Mouse (Mus musculus) liver, embryonic 16.5 days (tissue): ENCODE results near the gene Srp68. TPM values are rescaled to one million over a fixed set of nuclear protein-coding genes. Genes with fewer than 3 reads are reported as not detected.

ENCODE experiments used
- ATAC-seq: fragments of 200-750 bp; cut with Nextera tagmentation; 2 replicates; pipeline ENCODE4 v1.8.0; 2017; ENCODE audit warnings: low read depth, mild to moderate bottlenecking, moderate number of reproducible peaks, moderate library complexity
- H3K27ac ChIP-seq: fragments of 300-500 bp; sonication (generic); 2 replicates; pipeline ENCODE4 v1.5.1; 2014; ENCODE audit warnings: mild to moderate bottlenecking, low read length
- H3K27me3 ChIP-seq: fragments of 300-500 bp; sonication (generic); 2 replicates; pipeline ENCODE4 v1.6.1; 2014; ENCODE audit warnings: low read depth, low read length, mixed read lengths; ENCODE audit not compliant: control insufficient read depth, insufficient read depth
- H3K36me3 ChIP-seq: fragments of 300-500 bp; sonication (generic); 2 replicates; pipeline ENCODE4 v1.6.1; 2014; ENCODE audit warnings: mild to moderate bottlenecking; ENCODE audit not compliant: control insufficient read depth, insufficient read depth
- H3K4me1 ChIP-seq: fragments of 300-500 bp; sonication (generic); 2 replicates; pipeline ENCODE4 v1.6.1; 2014; ENCODE audit warnings: low read depth, low read length, mixed read lengths; ENCODE audit not compliant: control insufficient read depth
- H3K4me2 ChIP-seq: fragments of 300-500 bp; sonication (generic); 2 replicates; pipeline ENCODE4 v1.6.1; 2014; ENCODE audit warnings: low read depth, low read length, mixed read lengths
- H3K4me3 ChIP-seq: fragments of 300-500 bp; sonication (generic); 2 replicates; pipeline ENCODE4 v1.5.1; 2014; ENCODE audit warnings: low read depth, mild to moderate bottlenecking, low read length
- H3K9ac ChIP-seq: fragments of 300-500 bp; sonication (generic); 2 replicates; pipeline ENCODE4 v1.6.1; 2014; ENCODE audit warnings: low read depth, low read length
- H3K9me3 ChIP-seq: fragments of 300-500 bp; sonication (generic); replicated peaks from 2 replicates; pipeline ENCODE4 v1.6.1; 2016; ENCODE audit warnings: low read length; ENCODE audit not compliant: control insufficient read depth
- WGBS: fragments of 180-500 bp; shearing (Covaris S2); extraction: QIAGEN DNeasy Blood & Tissue Kit; methylation state at CpG from one replicate; pipeline ENCODE4 v1.1.7; 2014; ENCODE audit not compliant: insufficient replicate concordance; 5-methylcytosine and 5-hydroxymethylcytosine counted together
- polyA plus RNA-seq: library from polyadenylated mRNA; unstranded; fragments of >200 nt; fragmentation: Nextera tagmentation; extraction: Ambion mirVana; gene quantifications from 2 replicates; pipeline ENCODE4 v1.2.1, GENCODE M21; 2015

The Srp68 gene
- polyA plus RNA-seq, 1 experiment from 2014 or later = 34.2 TPM

GRCm38 (mm10) chr11:116219885-116220284 lies 54.1 kb downstream of the Srp68 start:
- no peak for ATAC-seq
- no peak overlapping the region for H3K27ac ChIP-seq
- peaks cover 42% of the 10 kb centered on the region for H3K27me3 ChIP-seq
- peaks cover 19% of the 10 kb centered on the region for H3K4me1 ChIP-seq
- H3K36me3 ChIP-seq = no peaks in the 10 kb centered on the region
- H3K9me3 ChIP-seq = no peaks in the 10 kb centered on the region
- H3K4me3 ChIP-seq = no peak overlapping the region
- WGBS = 9% methylated on average over 4 of the region's 4 CpGs
- no peak overlapping the region for H3K9ac ChIP-seq
- no peak overlapping the region for H3K4me2 ChIP-seq

- Histone ChIP-seq H3K4me1 (peaks cover 19% of the 10 kb centered on the region), H3K27ac (peak overlapping the region; percentile 83), H3K4me3 (no peak overlapping the region), H3K27me3 (peaks cover 37% of the 10 kb centered on the region), H3K36me3 (no peaks in the 10 kb centered on the region), H3K9ac (no peak overlapping the region), H3K9me3 (no peaks in the 10 kb centered on the region), H3K4me2 (no peak overlapping the region)
- peak; percentile 64 for ATAC-seq
- WGBS = 39% methylated on average over 7 of the region's 7 CpGs
Measured at GRCm38 (mm10) chr11:116218737-116219400, 55.1 kb downstream of the Srp68 start.

DNA sequence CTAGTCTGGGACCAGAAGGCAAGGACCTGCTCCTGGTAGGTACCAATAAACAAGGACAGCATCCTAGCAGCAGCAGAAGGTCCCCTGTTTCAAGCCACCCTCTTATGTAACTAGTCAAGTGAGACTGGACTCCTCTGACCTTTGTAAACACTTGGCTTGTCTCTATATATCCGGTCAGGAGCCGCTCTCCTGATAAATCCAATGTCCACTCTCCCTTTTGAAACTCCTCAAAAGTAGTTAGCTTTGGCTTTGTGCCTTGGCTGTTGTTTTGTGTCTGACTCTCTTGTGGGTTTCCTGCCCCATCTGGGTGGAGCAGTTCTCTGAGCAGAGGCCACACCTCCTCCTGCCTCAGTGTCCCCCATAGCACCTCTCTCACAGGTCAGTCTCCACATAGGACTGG lies 55.8 kb downstream of the Srp68 start:
- Histone ChIP-seq H3K9me3 (no peaks in the 10 kb centered on the region), H3K4me3 (no peak overlapping the region), H3K36me3 (no peaks in the 10 kb centered on the region), H3K9ac (no peak overlapping the region), H3K27me3 (peaks cover 31% of the 10 kb centered on the region), H3K27ac (peak overlapping the region; percentile 83), H3K4me1 (peaks cover 19% of the 10 kb centered on the region), H3K4me2 (no peak overlapping the region)
- ATAC-seq = peak; percentile 60
- WGBS = 57% methylated on average over 2 of the region's 2 CpGs

DNA sequence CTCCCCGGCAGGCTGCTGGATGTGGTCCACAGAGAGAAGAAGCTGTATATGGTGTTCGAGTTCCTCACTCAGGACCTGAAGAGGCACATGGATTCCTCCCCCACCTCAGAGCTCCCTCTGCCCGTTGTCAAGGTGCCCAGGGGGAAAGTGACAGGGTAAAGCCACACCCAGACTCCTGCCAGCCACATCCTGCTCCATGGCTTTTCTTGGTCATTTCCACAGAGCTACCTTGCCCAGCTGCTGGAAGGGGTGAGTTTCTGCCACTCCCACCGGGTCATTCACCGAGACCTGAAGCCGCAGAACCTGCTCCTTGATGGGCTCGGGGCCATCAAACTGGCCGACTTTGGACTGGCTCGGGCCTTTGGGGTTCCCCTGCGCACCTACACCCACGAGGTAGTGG lies 57.5 kb downstream of the Srp68 start:
- Histone ChIP-seq H3K36me3 (no peaks in the 10 kb centered on the region), H3K27me3 (peaks cover 14% of the 10 kb centered on the region), H3K27ac (no peak overlapping the region), H3K9ac (no peak overlapping the region), H3K4me3 (no peak overlapping the region), H3K4me2 (no peak overlapping the region), H3K4me1 (peaks cover 19% of the 10 kb centered on the region), H3K9me3 (no peaks in the 10 kb centered on the region)
- ATAC-seq = no peak
- WGBS = 69% methylated on average over 11 of the region's 11 CpGs

DNA sequence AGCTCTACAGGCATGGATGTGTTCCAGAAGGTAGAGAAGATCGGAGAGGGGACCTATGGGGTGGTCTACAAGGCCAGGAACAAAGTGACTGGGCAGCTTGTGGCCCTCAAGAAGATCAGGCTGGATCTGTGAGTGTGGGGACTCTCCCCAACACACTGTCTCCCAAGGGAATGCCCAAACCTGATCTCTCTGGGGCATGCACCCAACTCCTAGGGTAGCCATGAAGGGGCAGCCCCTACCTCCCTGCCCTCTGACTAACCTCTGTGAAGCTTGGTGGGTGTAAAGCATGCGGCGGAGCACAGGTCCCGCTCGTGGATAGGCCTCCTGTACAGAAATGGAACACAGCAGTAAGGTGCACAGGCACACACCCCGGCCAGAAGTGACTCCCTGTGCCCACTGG lies 58.0 kb downstream of the Srp68 start:
- peaks cover 19% of the 10 kb centered on the region for H3K4me1 ChIP-seq
- peaks cover 8% of the 10 kb centered on the region for H3K27me3 ChIP-seq
- no peaks in the 10 kb centered on the region for H3K9me3 ChIP-seq
- H3K4me3 ChIP-seq = no peak overlapping the region
- H3K36me3 ChIP-seq = no peaks in the 10 kb centered on the region
- no peak overlapping the region for H3K4me2 ChIP-seq
- 81% methylated on average over 6 of the region's 6 CpGs for WGBS
- no peak overlapping the region for H3K27ac ChIP-seq
- no peak for ATAC-seq
- no peak overlapping the region for H3K9ac ChIP-seq

DNA sequence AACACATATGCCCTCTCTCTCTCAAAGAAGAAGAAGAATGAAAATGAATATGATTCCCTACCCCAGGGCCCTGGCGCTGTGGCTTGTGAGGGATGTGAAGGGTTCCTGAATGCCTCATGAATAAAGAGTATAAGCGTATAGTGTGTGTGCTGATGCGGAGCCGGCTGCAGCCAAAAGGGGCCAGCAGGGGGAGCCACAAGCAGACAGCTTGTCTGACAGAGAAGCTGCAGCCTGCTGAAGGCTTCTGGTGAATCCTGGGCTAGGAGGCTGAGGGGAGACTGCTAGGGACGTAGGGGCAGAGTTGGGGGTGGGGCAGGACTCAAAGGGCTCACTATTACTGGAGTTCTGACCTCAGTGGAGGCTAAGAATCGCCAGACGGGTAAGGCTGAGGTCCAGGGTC lies 58.8 kb downstream of the Srp68 start:
- peaks cover under 1% of the 10 kb centered on the region; the same call in 1 of the 2 replicates for H3K27me3 ChIP-seq
- no peak for ATAC-seq
- H3K4me2 ChIP-seq = no peak overlapping the region
- H3K4me3 ChIP-seq = no peak overlapping the region
- no peak overlapping the region for H3K9ac ChIP-seq
- H3K27ac ChIP-seq = no peak overlapping the region
- H3K4me1 ChIP-seq = peaks cover 21% of the 10 kb centered on the region
- WGBS = 74% methylated on average over 7 of the region's 7 CpGs
- no peaks in the 10 kb centered on the region for H3K36me3 ChIP-seq
- H3K9me3 ChIP-seq = no peaks in the 10 kb centered on the region

DNA sequence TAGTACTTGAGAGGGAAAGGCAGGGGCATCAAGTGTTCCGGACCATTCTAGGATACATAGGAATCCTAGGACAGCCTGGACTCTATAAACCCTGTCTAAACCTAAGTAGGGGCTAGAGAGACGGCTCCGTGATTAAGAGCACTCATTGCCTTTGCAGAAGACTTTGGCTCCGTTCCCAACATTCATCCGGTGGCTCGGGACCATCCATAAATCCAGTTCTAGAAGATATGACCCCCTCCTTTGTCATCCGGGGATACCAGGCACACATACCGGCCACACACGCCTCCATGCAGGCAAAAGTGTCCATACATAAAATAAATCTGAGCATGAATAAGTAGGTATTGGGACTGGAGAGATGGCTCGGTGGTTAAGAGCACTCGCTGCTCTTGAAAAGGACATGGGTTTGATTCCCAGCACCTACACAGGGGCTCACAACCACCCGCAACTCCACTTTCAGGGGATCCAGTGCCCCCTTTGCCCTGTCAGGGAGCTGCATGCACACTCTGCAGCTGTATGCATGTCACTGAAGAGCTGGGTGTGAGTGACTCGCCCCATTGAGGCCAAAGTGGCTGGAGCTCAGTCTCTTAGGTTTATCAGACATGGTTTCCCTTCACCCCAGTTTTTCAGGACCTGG lies 60.0 kb downstream of the Srp68 start:
- no peak for ATAC-seq
- H3K27ac ChIP-seq = no peak overlapping the region
- no peaks in the 10 kb centered on the region for H3K36me3 ChIP-seq
- peaks cover 13% of the 10 kb centered on the region for H3K4me1 ChIP-seq
- H3K27me3 ChIP-seq = no peaks in the 10 kb centered on the region
- H3K4me2 ChIP-seq = no peak overlapping the region
- H3K4me3 ChIP-seq = no peak overlapping the region
- no peaks in the 10 kb centered on the region for H3K9me3 ChIP-seq
- H3K9ac ChIP-seq = no peak overlapping the region
- WGBS = 74% methylated on average over 13 of the region's 13 CpGs

GRCm38 (mm10) chr11:116212847-116213246 lies 61.2 kb downstream of the Srp68 start:
- peaks cover 3% of the 10 kb centered on the region for H3K4me1 ChIP-seq
- H3K36me3 ChIP-seq = no peaks in the 10 kb centered on the region
- no peak overlapping the region for H3K27ac ChIP-seq
- no peak for ATAC-seq
- H3K9ac ChIP-seq = no peak overlapping the region
- no peaks in the 10 kb centered on the region for H3K27me3 ChIP-seq
- no peak overlapping the region for H3K4me2 ChIP-seq
- 71% methylated on average over 6 of the region's 6 CpGs for WGBS
- no peaks in the 10 kb centered on the region for H3K9me3 ChIP-seq
- no peak overlapping the region for H3K4me3 ChIP-seq

- H3K4me3 ChIP-seq = no peak overlapping the region
- H3K36me3 ChIP-seq = peaks cover 3% of the 10 kb centered on the region; the same call in 1 of the 2 replicates
- H3K27me3 ChIP-seq = no peaks in the 10 kb centered on the region
- no peaks in the 10 kb centered on the region for H3K9me3 ChIP-seq
- WGBS = 49% methylated on average over 5 of the region's 5 CpGs
- no peak overlapping the region for H3K27ac ChIP-seq
- H3K9ac ChIP-seq = no peak overlapping the region
- peak; percentile 41; the same call in 1 of the 2 replicates for ATAC-seq
- no peak overlapping the region for H3K4me2 ChIP-seq
- peaks cover 3% of the 10 kb centered on the region; the same call in 1 of the 2 replicates for H3K4me1 ChIP-seq
Measured at GRCm38 (mm10) chr11:116210696-116211095, 63.3 kb downstream of the Srp68 start.
